Mouse (Mus musculus) cortical plate, adult 2 months (tissue): ENCODE measurements around the gene Trpd52l3.

Source experiments
- CTCF ChIP-seq: fragments of 200-500 bp; IDR thresholded peaks from 2 replicates; pipeline ENCODE4 v1.5.1; 2011; ENCODE audit warnings: mild to moderate bottlenecking, control low read depth, low read length; ENCODE audit not compliant: insufficient read depth; ENCODE audit errors: extremely low read depth
- POLR2A ChIP-seq: fragments of 200-500 bp; IDR thresholded peaks from 2 replicates; pipeline ENCODE4 v1.6.1; 2011; ENCODE audit warnings: mild to moderate bottlenecking, low read length, control low read depth; ENCODE audit not compliant: insufficient read depth; ENCODE audit errors: extremely low read depth

- TF ChIP-seq CTCF (no peak), POLR2A (no peak)
Observed at GRCm38 (mm10) chr19:30000406-30001365, 2.9 kb upstream of the Trpd52l3 start.
